Mouse (Mus musculus): ENCODE data around the gene Maml1.

Gene Maml1

GRCm38 (mm10) chr11:50279005-50279404 lies 13.1 kb downstream of the Maml1 start:
- DNase-seq (ENCODE audit: low spot score), result no peak

- no peak for DNase-seq (ENCODE audit: low spot score)
These were observed 14.4 kb downstream of the Maml1 start for GRCm38 (mm10) chr11:50277706-50278105.

GRCm38 (mm10) chr11:50277025-50277424 lies 15.1 kb downstream of the Maml1 start:
- DNase-seq (ENCODE audit: low spot score), result no peak

GRCm38 (mm10) chr11:50275568-50276151 lies 16.5 kb downstream of the Maml1 start:
- no peak for DNase-seq (ENCODE audit: low spot score)

- no peak for DNase-seq (ENCODE audit: low spot score)
These were observed 17.0 kb downstream of the Maml1 start for GRCm38 (mm10) chr11:50275077-50275476.

GRCm38 (mm10) chr11:50272819-50273218 lies 19.3 kb downstream of the Maml1 start:
- no peak for DNase-seq (ENCODE audit: low spot score)

GRCm38 (mm10) chr11:50269885-50270284 lies 22.2 kb downstream of the Maml1 start:
- DNase-seq (ENCODE audit: low spot score), result no peak

GRCm38 (mm10) chr11:50269163-50269562 lies 22.9 kb downstream of the Maml1 start:
- no peak for DNase-seq (ENCODE audit: low spot score)

- no peak for DNase-seq (ENCODE audit: low spot score)
These were observed 25.1 kb downstream of the Maml1 start for GRCm38 (mm10) chr11:50266997-50267396.

- DNase-seq (ENCODE audit: low spot score), result peak; percentile 60
These were observed 26.2 kb downstream of the Maml1 start for GRCm38 (mm10) chr11:50265931-50266330.

- DNase-seq (ENCODE audit: low spot score), result no peak
These were observed 28.9 kb downstream of the Maml1 start for GRCm38 (mm10) chr11:50263198-50263597.

GRCm38 (mm10) chr11:50262020-50262419 lies 30.1 kb downstream of the Maml1 start:
- DNase-seq (ENCODE audit: low spot score), result no peak

GRCm38 (mm10) chr11:50258310-50258709 lies 33.8 kb downstream of the Maml1 start:
- no peak for DNase-seq (ENCODE audit: low spot score)

- DNase-seq (ENCODE audit: low spot score), result no peak
These were observed 35.5 kb downstream of the Maml1 start for GRCm38 (mm10) chr11:50256615-50257014.

- no peak for DNase-seq (ENCODE audit: low spot score)
These were observed 38.0 kb downstream of the Maml1 start for GRCm38 (mm10) chr11:50254010-50254580.

GRCm38 (mm10) chr11:50253393-50253792 lies 38.7 kb downstream of the Maml1 start:
- DNase-seq (ENCODE audit: low spot score), result no peak

- no peak for DNase-seq (ENCODE audit: low spot score)
These were observed 39.3 kb downstream of the Maml1 start for GRCm38 (mm10) chr11:50252684-50253265.

- DNase-seq (ENCODE audit: low spot score), result peak; percentile 80
These were observed 39.9 kb downstream of the Maml1 start for GRCm38 (mm10) chr11:50252166-50252565.

GRCm38 (mm10) chr11:50248473-50249171 lies 43.5 kb downstream of the Maml1 start:
- DNase-seq (ENCODE audit: low spot score), result no peak

- DNase-seq (ENCODE audit: low spot score), result no peak
These were observed 46.8 kb downstream of the Maml1 start for GRCm38 (mm10) chr11:50245269-50245668.

- no peak for DNase-seq (ENCODE audit: low spot score)
These were observed 48.2 kb downstream of the Maml1 start for GRCm38 (mm10) chr11:50243926-50244325.

GRCm38 (mm10) chr11:50240235-50240911 lies 51.7 kb downstream of the Maml1 start:
- DNase-seq (ENCODE audit: low spot score), result no peak
